Mouse (Mus musculus): Measurements from ENCODE around the gene Gm29427. TPM values are rescaled to one million over a fixed set of nuclear protein-coding genes. Genes with fewer than 3 reads are reported as not detected.
"Not testable (repeated sequence)": the region's sequence is repeated elsewhere in the genome, so short reads cannot be mapped to it uniquely, and the experiment has no call there.

Gene Gm29427
- polyA plus RNA-seq, 1 experiment from 2014 or later = not detected

- no peak overlapping the region for H3K27ac ChIP-seq (ENCODE audit: low read length)
- no peak overlapping the region for H3K9ac ChIP-seq (ENCODE audit: low read length)
- peaks cover 37% of the 10 kb centered on the region for H3K36me3 ChIP-seq (ENCODE audit: control insufficient read depth, insufficient read depth)
- ATAC-seq (replicated peaks; ENCODE audit: extremely low read depth, insufficient read depth, low FRiP score) = no peak
- no peaks in the 10 kb centered on the region for H3K27me3 ChIP-seq (ENCODE audit: control insufficient read depth, insufficient read depth, low read length)
- 91% methylated on average over 5 of the region's 5 CpGs for WGBS
- no peaks in the 10 kb centered on the region for H3K4me1 ChIP-seq (ENCODE audit: control insufficient read depth, insufficient read depth, low read length)
- no peak overlapping the region for H3K4me2 ChIP-seq (ENCODE audit: low read depth, low read length)
- no peak overlapping the region for H3K4me3 ChIP-seq (ENCODE audit: low read length)
- no peaks in the 10 kb centered on the region for H3K9me3 ChIP-seq (replicated peaks; ENCODE audit: control insufficient read depth, low read length)
Observed at GRCm38 (mm10) chr1:130698601-130699000, 17.0 kb downstream of the Gm29427 start.

- no peak for ATAC-seq (replicated peaks; ENCODE audit: extremely low read depth, insufficient read depth, low FRiP score)
- Histone ChIP-seq H3K4me2 (ENCODE audit: low read depth, low read length) (no peak overlapping the region), H3K4me3 (ENCODE audit: low read length) (no peak overlapping the region), H3K27ac (ENCODE audit: low read length) (no peak overlapping the region), H3K4me1 (ENCODE audit: control insufficient read depth, insufficient read depth, low read length) (no peaks in the 10 kb centered on the region), H3K36me3 (ENCODE audit: control insufficient read depth, insufficient read depth) (peaks cover 2% of the 10 kb centered on the region; the same call in 1 of the 2 replicates), H3K27me3 (ENCODE audit: control insufficient read depth, insufficient read depth, low read length) (no peaks in the 10 kb centered on the region), H3K9me3 (replicated peaks; ENCODE audit: control insufficient read depth, low read length) (no peaks in the 10 kb centered on the region), H3K9ac (ENCODE audit: low read length) (no peak overlapping the region)
- WGBS = 31% methylated on average over 1 of the region's 1 CpGs
Observed at GRCm38 (mm10) chr1:130683905-130684304, 31.7 kb downstream of the Gm29427 start.

GRCm38 (mm10) chr1:130681656-130682413 lies 33.8 kb downstream of the Gm29427 start:
- Histone ChIP-seq H3K27ac (ENCODE audit: low read length) (no peak overlapping the region), H3K4me2 (ENCODE audit: low read depth, low read length) (no peak overlapping the region), H3K9ac (ENCODE audit: low read length) (no peak overlapping the region), H3K4me3 (ENCODE audit: low read length) (no peak overlapping the region), H3K9me3 (replicated peaks; ENCODE audit: control insufficient read depth, low read length) (no peaks in the 10 kb centered on the region), H3K4me1 (ENCODE audit: control insufficient read depth, insufficient read depth, low read length) (no peaks in the 10 kb centered on the region), H3K27me3 (ENCODE audit: control insufficient read depth, insufficient read depth, low read length) (no peaks in the 10 kb centered on the region), H3K36me3 (ENCODE audit: control insufficient read depth, insufficient read depth) (no peaks in the 10 kb centered on the region)
- ATAC-seq (replicated peaks; ENCODE audit: extremely low read depth, insufficient read depth, low FRiP score) = no peak
- 73% methylated on average over 6 of the region's 6 CpGs for WGBS

- WGBS = 52% methylated on average over 2 of the region's 2 CpGs
- Histone ChIP-seq H3K9ac (ENCODE audit: low read length) (no peak overlapping the region), H3K36me3 (ENCODE audit: control insufficient read depth, insufficient read depth) (no peaks in the 10 kb centered on the region), H3K9me3 (replicated peaks; ENCODE audit: control insufficient read depth, low read length) (no peaks in the 10 kb centered on the region), H3K4me1 (ENCODE audit: control insufficient read depth, insufficient read depth, low read length) (no peaks in the 10 kb centered on the region), H3K27ac (ENCODE audit: low read length) (no peak overlapping the region), H3K4me2 (ENCODE audit: low read depth, low read length) (no peak overlapping the region), H3K27me3 (ENCODE audit: control insufficient read depth, insufficient read depth, low read length) (no peaks in the 10 kb centered on the region), H3K4me3 (ENCODE audit: low read length) (no peak overlapping the region)
- no peak for ATAC-seq (replicated peaks; ENCODE audit: extremely low read depth, insufficient read depth, low FRiP score)
Observed at GRCm38 (mm10) chr1:130681075-130681474, 34.5 kb downstream of the Gm29427 start.

GRCm38 (mm10) chr1:130678551-130678950 lies 37.0 kb downstream of the Gm29427 start:
- ATAC-seq (replicated peaks; ENCODE audit: extremely low read depth, insufficient read depth, low FRiP score) = no peak
- Histone ChIP-seq H3K9me3 (replicated peaks; ENCODE audit: control insufficient read depth, low read length) (no peaks in the 10 kb centered on the region), H3K4me3 (ENCODE audit: low read length) (no peak overlapping the region), H3K4me1 (ENCODE audit: control insufficient read depth, insufficient read depth, low read length) (no peaks in the 10 kb centered on the region), H3K27ac (ENCODE audit: low read length) (no peak overlapping the region), H3K27me3 (ENCODE audit: control insufficient read depth, insufficient read depth, low read length) (no peaks in the 10 kb centered on the region), H3K36me3 (ENCODE audit: control insufficient read depth, insufficient read depth) (no peaks in the 10 kb centered on the region), H3K9ac (ENCODE audit: low read length) (no peak overlapping the region), H3K4me2 (ENCODE audit: low read depth, low read length) (no peak overlapping the region)
- 84% methylated on average over 2 of the region's 2 CpGs for WGBS

- WGBS = 81% methylated on average over 5 of the region's 5 CpGs
- H3K36me3 ChIP-seq (ENCODE audit: control insufficient read depth, insufficient read depth); H3K27me3 ChIP-seq (ENCODE audit: control insufficient read depth, insufficient read depth, low read length); H3K9ac ChIP-seq (ENCODE audit: low read length); H3K4me2 ChIP-seq (ENCODE audit: low read depth, low read length); H3K27ac ChIP-seq (ENCODE audit: low read length); H3K4me1 ChIP-seq (ENCODE audit: control insufficient read depth, insufficient read depth, low read length); ATAC-seq (replicated peaks; ENCODE audit: extremely low read depth, insufficient read depth, low FRiP score); H3K9me3 ChIP-seq (replicated peaks; ENCODE audit: control insufficient read depth, low read length); H3K4me3 ChIP-seq (ENCODE audit: low read length): not testable (repeated sequence)
Observed at GRCm38 (mm10) chr1:130663576-130663975, 52.0 kb downstream of the Gm29427 start.

- no peak within 1 kb of the TSS for H3K4me3 ChIP-seq (ENCODE audit: low read length)
- no peaks in the 10 kb centered on the region for H3K9me3 ChIP-seq (replicated peaks; ENCODE audit: control insufficient read depth, low read length)
- no peak for ATAC-seq (replicated peaks; ENCODE audit: extremely low read depth, insufficient read depth, low FRiP score)
- no peaks in the 10 kb centered on the region for H3K36me3 ChIP-seq (ENCODE audit: control insufficient read depth, insufficient read depth)
- H3K9ac ChIP-seq (ENCODE audit: low read length) = no peak within 1 kb of the TSS
- WGBS = 64% methylated on average over 3 of the region's 3 CpGs
- H3K27me3 ChIP-seq (ENCODE audit: control insufficient read depth, insufficient read depth, low read length) = no peaks in the 10 kb centered on the region
- no peaks in the 10 kb centered on the region for H3K4me1 ChIP-seq (ENCODE audit: control insufficient read depth, insufficient read depth, low read length)
- H3K4me2 ChIP-seq (ENCODE audit: low read depth, low read length) = no peak within 1 kb of the TSS
- no peak within 1 kb of the TSS for H3K27ac ChIP-seq (ENCODE audit: low read length)
Observed at GRCm38 (mm10) chr1:130661454-130661853, 54.1 kb downstream of the Gm29427 start, which contains the start of gene C4bp. Gene C4bp (minus strand): TSS chr1:130661632.

- not testable (repeated sequence) for H3K36me3 ChIP-seq (ENCODE audit: control insufficient read depth, insufficient read depth); H3K4me2 ChIP-seq (ENCODE audit: low read depth, low read length); H3K9me3 ChIP-seq (replicated peaks; ENCODE audit: control insufficient read depth, low read length); H3K4me1 ChIP-seq (ENCODE audit: control insufficient read depth, insufficient read depth, low read length); H3K27ac ChIP-seq (ENCODE audit: low read length); ATAC-seq (replicated peaks; ENCODE audit: extremely low read depth, insufficient read depth, low FRiP score); H3K9ac ChIP-seq (ENCODE audit: low read length); H3K4me3 ChIP-seq (ENCODE audit: low read length); H3K27me3 ChIP-seq (ENCODE audit: control insufficient read depth, insufficient read depth, low read length)
- WGBS = 23% methylated on average over 5 of the region's 5 CpGs
Observed at GRCm38 (mm10) chr1:130659641-130660040, 56.0 kb downstream of the Gm29427 start.

GRCm38 (mm10) chr1:130644103-130644502 lies 71.5 kb downstream of the Gm29427 start:
- H3K9ac ChIP-seq (ENCODE audit: low read length) = no peak overlapping the region
- H3K27ac ChIP-seq (ENCODE audit: low read length) = no peak overlapping the region
- H3K9me3 ChIP-seq (replicated peaks; ENCODE audit: control insufficient read depth, low read length) = no peaks in the 10 kb centered on the region
- no peaks in the 10 kb centered on the region for H3K27me3 ChIP-seq (ENCODE audit: control insufficient read depth, insufficient read depth, low read length)
- ATAC-seq (replicated peaks; ENCODE audit: extremely low read depth, insufficient read depth, low FRiP score) = no peak
- no peaks in the 10 kb centered on the region for H3K36me3 ChIP-seq (ENCODE audit: control insufficient read depth, insufficient read depth)
- H3K4me3 ChIP-seq (ENCODE audit: low read length) = no peak overlapping the region
- no peaks in the 10 kb centered on the region for H3K4me1 ChIP-seq (ENCODE audit: control insufficient read depth, insufficient read depth, low read length)
- WGBS = 63% methylated on average over 4 of the region's 4 CpGs
- no peak overlapping the region for H3K4me2 ChIP-seq (ENCODE audit: low read depth, low read length)

Data from heart, embryonic 16.5 days (tissue).